Mouse (Mus musculus): ENCODE measurements around the gene Abcc10.

- TF ChIP-seq POLR2A (IDR thresholded peaks at IDR 0.05; ENCODE audit: control insufficient read depth, extremely low read depth, insufficient read depth, low read length, poor library complexity) (no peak), CTCF (IDR thresholded peaks at IDR 0.05; ENCODE audit: borderline replicate concordance, control insufficient read depth, extremely low read depth, insufficient read depth, low read length, poor library complexity) (no peak)
Observed at GRCm38 (mm10) chr17:46267511-46267910, 60.6 kb downstream of the Abcc10 start.
